Mouse (Mus musculus) ES-E14 (cell line): ENCODE results near the gene Smpd2. TPM values are rescaled to one million over a fixed set of nuclear protein-coding genes. Genes with fewer than 3 reads are reported as not detected.

Source experiments
- DNase-seq: peaks from one replicate; pipeline ENCODE4 v3.0.0-alpha.2; 2013; ENCODE audit warnings: low read depth, low spot score
- H3K27ac ChIP-seq: 2 replicates; pipeline ENCODE4 v1.5.1; 2012; ENCODE audit warnings: low read depth, mild to moderate bottlenecking, low read length, moderate library complexity, mixed read lengths; ENCODE audit not compliant: poor library complexity, insufficient read depth, severe bottlenecking
- H3K36me3 ChIP-seq: 2 replicates; pipeline ENCODE4 v1.6.1; 2012; ENCODE audit warnings: mild to moderate bottlenecking, low read length, moderate library complexity, mixed read lengths; ENCODE audit not compliant: control insufficient read depth, poor library complexity, insufficient read depth, severe bottlenecking
- H3K4me1 ChIP-seq, 2 experiments: fragments of 150-350 bp in 1 of 2; sonication (generic) in 1 of 2; 2 replicates each; pipeline ENCODE4 v1.6.1; 2012; ENCODE audit warnings: low read length in 2 of 2, mild to moderate bottlenecking in 1 of 2, mixed read lengths in 1 of 2; ENCODE audit not compliant: control insufficient read depth in 2 of 2, insufficient read depth in 2 of 2, poor library complexity in 1 of 2
- H3K4me3 ChIP-seq, 2 experiments: fragments of 150-350 bp in 1 of 2; sonication (generic) in 1 of 2; 2 replicates each; pipeline ENCODE4 v1.5.1; 2012; ENCODE audit warnings: low read length in 2 of 2, low read depth in 1 of 2, mild to moderate bottlenecking in 1 of 2, mixed read lengths in 1 of 2; ENCODE audit not compliant: insufficient read depth in 1 of 2, poor library complexity in 1 of 2, severe bottlenecking in 1 of 2
- H3K9ac ChIP-seq: 2 replicates; pipeline ENCODE4 v1.6.1; 2012; ENCODE audit warnings: low read depth, mild to moderate bottlenecking, low read length, mixed read lengths; ENCODE audit not compliant: poor library complexity, insufficient read depth, severe bottlenecking
- H3K9me3 ChIP-seq: fragments of 150-350 bp; sonication (generic); 2 replicates; pipeline ENCODE4 v1.6.1; 2012; ENCODE audit warnings: low read depth, mild to moderate bottlenecking, low read length; ENCODE audit not compliant: control insufficient read depth, insufficient read depth
- CHD2 ChIP-seq: IDR thresholded peaks from 2 replicates; pipeline ENCODE4 v1.6.1; 2014; ENCODE audit warnings: mild to moderate bottlenecking, low read depth, low read length, inconsistent platforms
- HCFC1 ChIP-seq: IDR thresholded peaks from 2 replicates; pipeline ENCODE4 v1.6.1; 2012; ENCODE audit warnings: low read length, inconsistent platforms, borderline replicate concordance; ENCODE audit not compliant: insufficient read depth
- MAFK ChIP-seq: IDR thresholded peaks from 2 replicates; pipeline ENCODE4 v1.6.1; 2014; ENCODE audit warnings: mild to moderate bottlenecking, low read depth, low read length, inconsistent platforms; ENCODE audit not compliant: insufficient read depth
- ZC3H11A ChIP-seq: IDR thresholded peaks from 2 replicates; pipeline ENCODE4 v1.6.1; 2012; ENCODE audit warnings: low read depth, mild to moderate bottlenecking, inconsistent platforms, low read length, borderline replicate concordance
- ZNF384 ChIP-seq: IDR thresholded peaks from 2 replicates; pipeline ENCODE4 v1.6.1; 2012; ENCODE audit warnings: low read depth, low read length, inconsistent platforms
- in situ Hi-C, 2 experiments: fragments of 600-800 bp; cut with MboI; formaldehyde crosslinking; loops; one replicate each; pipeline ENCODE4 v1.15.1; 2025; ENCODE audit warnings: low sequenced_read_pairs in 2 of 2, inconsistent platforms in 1 of 2; ENCODE audit not compliant: unreplicated experiment in 2 of 2
- total RNA-seq: library from RNA; depleted of rRNA; stranded (reverse); fragments of 300-350 nt; gene quantifications from 2 replicates; pipeline ENCODE4 v1.2.3, GENCODE M21; 2012

Smpd2 gene
- total RNA-seq, 1 experiment = 31.7 TPM

- no peaks in the 10 kb centered on the region for H3K36me3 ChIP-seq
- no peak overlapping the region for H3K4me3 ChIP-seq
- peaks cover 0 to 8% of the 10 kb centered on the region in 2 experiments; a peak in 2 of 4 replicates for H3K4me1 ChIP-seq
- in situ Hi-C loops = loop anchor here in 1 of 2 experiments (25.0 kb wide), 1 partner anchor 489 kb away; no protein-coding TSS in a partner anchor
- H3K27ac ChIP-seq = no peak overlapping the region; the same call in 1 of the 2 replicates
- no peaks in the 10 kb centered on the region for H3K9me3 ChIP-seq
- no peak for DNase-seq
- H3K9ac ChIP-seq = no peak overlapping the region
- TF ChIP-seq ZC3H11A = no peak
- no peak for TF ChIP-seq CHD2
- TF ChIP-seq MAFK = no peak
- TF ChIP-seq ZNF384 = no peak
- no peak for TF ChIP-seq HCFC1
Measured at GRCm38 (mm10) chr10:41500941-41501340, 10.8 kb upstream of the Smpd2 start.

DNA sequence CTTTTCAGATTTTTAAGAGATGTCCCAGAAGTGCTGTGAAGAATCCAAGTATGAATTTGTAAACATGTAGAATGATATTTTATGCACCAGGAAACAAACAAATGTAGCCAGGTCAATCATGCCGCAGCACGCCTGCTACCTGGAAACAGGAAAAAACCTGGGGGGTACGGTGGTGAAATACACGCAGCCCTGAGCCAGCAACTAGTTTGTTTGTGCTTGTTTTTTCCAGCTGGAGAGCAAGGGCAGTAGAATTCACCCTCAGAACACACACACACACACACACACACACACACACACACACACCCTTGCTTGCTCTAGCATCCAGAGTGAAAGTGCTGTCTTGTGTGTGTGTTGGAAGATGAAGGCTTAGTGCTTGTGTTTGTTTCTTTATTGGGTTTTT is 942 bp upstream of the Smpd2 start:
- TF ChIP-seq MAFK (no peak), ZNF384 (no peak), CHD2 (no peak), ZC3H11A (no peak), HCFC1 (no peak)
- H3K4me3 ChIP-seq = peak overlapping the region in 1 of 2 experiments; percentile 78; a peak in 1 of 4 replicates
- peaks cover 23% of the 10 kb centered on the region for H3K36me3 ChIP-seq
- H3K4me1 ChIP-seq = peaks cover 4 to 9% of the 10 kb centered on the region in 2 experiments; a peak in 1 of 4 replicates
- H3K9me3 ChIP-seq = no peaks in the 10 kb centered on the region
- in situ Hi-C loops = no loop called here
- H3K9ac ChIP-seq = no peak overlapping the region
- no peak overlapping the region for H3K27ac ChIP-seq
- DNase-seq = no peak

DNA sequence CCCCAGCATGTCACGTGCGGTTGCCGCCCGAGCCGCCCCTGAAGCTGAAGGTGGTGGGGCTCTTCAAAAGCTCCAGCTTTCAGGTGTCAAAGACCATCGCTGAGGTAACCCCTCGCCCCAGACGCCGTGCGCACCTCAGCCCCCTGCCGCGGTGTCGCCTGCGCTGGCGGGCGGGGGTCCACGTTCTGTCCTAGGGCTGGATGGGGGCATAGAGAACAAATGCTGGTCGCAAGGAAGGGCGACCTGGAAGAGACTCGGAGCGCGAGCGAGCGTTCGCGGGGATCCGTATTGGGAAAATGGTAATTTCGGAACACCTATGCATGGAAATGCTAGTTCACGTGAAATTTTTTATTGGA is 327 bp upstream of the Smpd2 start:
- H3K9me3 ChIP-seq = no peaks in the 10 kb centered on the region
- H3K36me3 ChIP-seq = peaks cover 29% of the 10 kb centered on the region
- in situ Hi-C loops = no loop called here
- H3K9ac ChIP-seq = peak overlapping the region; percentile 38
- peaks cover 4 to 9% of the 10 kb centered on the region in 2 experiments; a peak in 1 of 4 replicates for H3K4me1 ChIP-seq
- H3K27ac ChIP-seq = no peak overlapping the region
- DNase-seq = no peak
- H3K4me3 ChIP-seq = peak overlapping the region; percentile 74 to 78
- no peak for TF ChIP-seq MAFK
- no peak for TF ChIP-seq HCFC1
- TF ChIP-seq CHD2 = no peak
- TF ChIP-seq ZC3H11A = no peak
- no peak for TF ChIP-seq ZNF384

GRCm38 (mm10) chr10:41489294-41489693 is 875 bp downstream of the Smpd2 start:
- Histone ChIP-seq H3K9ac (peak overlapping the region; percentile 77), H3K27ac (no peak overlapping the region), H3K4me1 (peaks cover 4 to 9% of the 10 kb centered on the region in 2 experiments; a peak in 1 of 4 replicates), H3K4me3 (peak overlapping the region; percentile 74 to 78), H3K9me3 (no peaks in the 10 kb centered on the region), H3K36me3 (peaks cover 30% of the 10 kb centered on the region)
- DNase-seq = no peak
- TF ChIP-seq ZNF384 = no peak
- TF ChIP-seq MAFK = no peak
- TF ChIP-seq CHD2 = no peak
- TF ChIP-seq HCFC1 = no peak
- no peak for TF ChIP-seq ZC3H11A
- in situ Hi-C loops = no loop called here

DNA sequence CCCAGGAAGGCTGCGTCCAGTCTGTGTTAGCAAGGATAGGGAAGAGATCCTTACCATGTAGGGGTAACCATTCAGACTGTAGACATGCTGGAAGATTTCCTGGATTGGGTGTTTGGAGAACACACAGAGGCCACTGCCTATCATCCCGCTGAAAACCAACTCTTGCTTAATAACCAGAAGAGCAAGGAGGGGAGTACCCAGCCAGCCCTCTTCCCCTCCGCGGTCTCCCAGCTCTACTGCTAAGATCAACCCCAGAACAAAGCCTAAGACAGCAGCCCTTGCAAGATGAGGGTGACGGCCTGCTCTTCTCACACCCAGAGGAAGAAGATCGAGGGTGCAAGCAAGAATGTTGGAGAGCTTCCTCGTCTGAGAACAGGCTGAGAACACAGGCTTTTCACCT is 1.3 kb downstream of the Smpd2 start:
- no peak overlapping the region for H3K27ac ChIP-seq
- H3K36me3 ChIP-seq = peaks cover 34% of the 10 kb centered on the region
- DNase-seq = no peak
- H3K9ac ChIP-seq = peak overlapping the region; percentile 77
- H3K4me1 ChIP-seq = peaks cover 4 to 9% of the 10 kb centered on the region in 2 experiments; a peak in 1 of 4 replicates
- peak overlapping the region; percentile 74 to 78; a peak in 2 of 4 replicates for H3K4me3 ChIP-seq
- in situ Hi-C loops = no loop called here
- no peak for TF ChIP-seq MAFK
- no peak for TF ChIP-seq HCFC1
- TF ChIP-seq CHD2 = no peak
- TF ChIP-seq ZNF384 = no peak
- TF ChIP-seq ZC3H11A = no peak
- H3K9me3 ChIP-seq = no peaks in the 10 kb centered on the region
